Mouse (Mus musculus) small intestine, adult 2 months (tissue): ENCODE results near the gene Rapgefl1.

ENCODE experiments used
- CTCF ChIP-seq: fragments of 200-500 bp; IDR thresholded peaks from 2 replicates; pipeline ENCODE4 v1.5.1; 2012; ENCODE audit warnings: low read depth, mild to moderate bottlenecking, control low read depth, inconsistent platforms, low read length, moderate library complexity, mixed read lengths; ENCODE audit not compliant: insufficient replicate concordance, insufficient read length; ENCODE audit errors: extremely low read depth
- POLR2A ChIP-seq: fragments of 200-500 bp; IDR thresholded peaks from 2 replicates; pipeline ENCODE4 v1.6.1; 2012; ENCODE audit warnings: low read depth, mild to moderate bottlenecking, control low read depth, inconsistent platforms, low read length, moderate library complexity

DNA sequence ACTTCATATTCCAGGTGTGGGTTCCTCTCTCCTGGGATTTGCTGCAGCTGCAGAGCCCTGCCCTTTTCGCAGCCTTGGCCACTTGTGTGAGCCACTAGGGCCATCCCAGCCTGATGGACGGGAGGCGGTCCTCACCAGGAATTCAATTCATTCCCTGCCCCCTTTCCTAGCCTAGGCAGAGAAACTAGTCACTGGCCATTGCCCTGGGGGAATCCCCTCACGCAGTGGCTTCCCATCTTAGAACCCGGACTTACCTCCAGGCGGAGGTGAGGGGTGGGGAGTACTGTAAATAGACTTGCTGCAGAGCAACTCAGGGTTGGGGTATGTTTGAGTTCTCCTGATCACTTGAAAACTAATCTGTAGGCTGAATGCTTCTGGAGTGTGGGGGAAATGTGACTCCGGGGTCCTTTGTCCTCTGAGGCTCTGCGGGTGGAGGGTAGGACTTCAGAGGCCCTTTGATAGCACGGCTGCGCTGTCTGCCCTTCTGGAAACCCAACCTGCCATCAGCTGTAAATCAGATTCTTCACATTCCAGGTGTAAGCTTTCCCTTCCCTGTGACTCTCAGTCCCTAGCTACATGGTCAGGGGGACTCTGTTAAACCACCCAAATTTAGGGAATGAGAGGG lies 66.1 kb downstream of the Rapgefl1 start:
- TF ChIP-seq CTCF (no peak), POLR2A (no peak)
